Mouse (Mus musculus): ENCODE data around the gene Kcnj6. TPM values are rescaled to one million over a fixed set of nuclear protein-coding genes. Genes with fewer than 3 reads are reported as not detected.

The Kcnj6 gene
- polyA plus RNA-seq, 1 experiment: 9.7 TPM

DNA sequence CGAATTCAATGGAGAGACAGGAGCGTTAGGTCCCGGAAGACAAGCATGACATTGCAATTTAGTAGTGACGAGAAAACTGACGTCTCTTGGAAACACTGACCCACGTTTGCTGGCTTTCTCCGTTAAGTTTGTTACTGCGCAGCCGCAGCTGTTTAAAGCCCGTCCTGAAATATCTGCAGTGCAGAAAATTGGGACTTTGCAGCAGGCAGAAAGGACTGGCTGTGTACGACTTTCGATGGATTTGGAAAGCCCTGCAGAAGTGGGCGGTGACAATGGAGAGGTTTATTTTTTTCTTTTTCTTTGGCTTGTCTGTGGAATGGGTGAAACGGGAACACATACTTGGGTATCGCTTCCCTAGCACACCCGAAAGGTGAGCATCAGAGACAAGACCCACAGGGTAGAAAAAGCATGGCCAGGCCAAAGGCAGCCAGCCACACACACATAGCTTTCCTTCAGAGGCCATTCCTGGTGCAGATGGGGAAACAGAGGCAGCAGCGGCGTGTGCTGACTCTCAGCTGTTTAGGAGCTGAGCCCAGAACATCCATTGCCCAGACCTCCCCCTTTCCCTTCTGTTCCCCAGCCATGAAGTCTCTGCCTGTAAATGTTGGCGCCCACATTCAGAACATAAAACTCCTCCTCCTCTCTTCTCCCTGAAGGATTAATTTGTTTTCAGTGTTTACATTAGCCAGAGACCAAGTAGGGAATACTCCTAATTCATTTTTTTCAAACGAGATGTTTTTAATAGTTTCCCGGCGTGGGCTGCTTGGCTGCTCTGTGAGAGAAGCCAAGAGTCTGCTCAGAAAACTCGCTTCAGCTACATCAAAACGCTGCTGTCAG lies 215.2 kb downstream of the Kcnj6 start:
- Histone ChIP-seq H3K27me3 (ENCODE audit: control insufficient read depth, insufficient read depth, low read length) (no peaks in the 10 kb centered on the region), H3K4me3 (ENCODE audit: control insufficient read depth, low read depth, low read length) (no peak overlapping the region), H3K27ac (ENCODE audit: control insufficient read depth, insufficient read depth, low read depth, low read length) (no peak overlapping the region), H3K4me1 (ENCODE audit: control insufficient read depth, insufficient read depth, low read length) (peaks cover 5% of the 10 kb centered on the region), H3K36me3 (ENCODE audit: control insufficient read depth, insufficient read depth, low read length) (no peaks in the 10 kb centered on the region)
- no peak for TF ChIP-seq POLR2A (IDR thresholded peaks at IDR 0.05; ENCODE audit: control insufficient read depth, low read depth, low read length)
- TF ChIP-seq CTCF (IDR thresholded peaks at IDR 0.05; ENCODE audit: control insufficient read depth, insufficient read depth, insufficient replicate concordance, low read depth, low read length): no peak

DNA sequence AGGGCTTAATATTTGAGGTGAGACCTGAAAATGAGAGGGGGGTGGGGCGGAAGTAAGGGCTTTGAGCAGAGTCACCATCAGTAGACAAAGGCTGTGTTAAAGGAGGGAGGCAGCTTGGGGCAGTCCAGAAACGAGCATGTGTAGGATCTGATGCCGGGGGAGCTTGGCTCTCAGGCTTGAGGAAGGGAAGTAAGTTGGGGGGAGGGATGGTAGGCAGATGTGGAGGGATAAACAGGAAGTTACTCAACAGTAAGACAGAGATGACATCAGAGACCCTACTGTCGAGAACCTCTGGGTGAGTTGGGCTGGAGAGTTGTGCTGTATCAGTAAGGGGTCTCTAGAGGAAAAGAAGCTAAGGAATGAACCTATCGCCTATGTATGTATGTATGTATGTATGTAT lies 223.6 kb downstream of the Kcnj6 start:
- no peak overlapping the region for H3K27ac ChIP-seq (ENCODE audit: control insufficient read depth, insufficient read depth, low read depth, low read length)
- H3K27me3 ChIP-seq (ENCODE audit: control insufficient read depth, insufficient read depth, low read length): no peaks in the 10 kb centered on the region
- no peak overlapping the region for H3K4me3 ChIP-seq (ENCODE audit: control insufficient read depth, low read depth, low read length)
- H3K4me1 ChIP-seq (ENCODE audit: control insufficient read depth, insufficient read depth, low read length): no peaks in the 10 kb centered on the region
- TF ChIP-seq POLR2A (IDR thresholded peaks at IDR 0.05; ENCODE audit: control insufficient read depth, low read depth, low read length): no peak
- TF ChIP-seq CTCF (IDR thresholded peaks at IDR 0.05; ENCODE audit: control insufficient read depth, insufficient read depth, insufficient replicate concordance, low read depth, low read length): no peak
- no peaks in the 10 kb centered on the region for H3K36me3 ChIP-seq (ENCODE audit: control insufficient read depth, insufficient read depth, low read length)

DNA sequence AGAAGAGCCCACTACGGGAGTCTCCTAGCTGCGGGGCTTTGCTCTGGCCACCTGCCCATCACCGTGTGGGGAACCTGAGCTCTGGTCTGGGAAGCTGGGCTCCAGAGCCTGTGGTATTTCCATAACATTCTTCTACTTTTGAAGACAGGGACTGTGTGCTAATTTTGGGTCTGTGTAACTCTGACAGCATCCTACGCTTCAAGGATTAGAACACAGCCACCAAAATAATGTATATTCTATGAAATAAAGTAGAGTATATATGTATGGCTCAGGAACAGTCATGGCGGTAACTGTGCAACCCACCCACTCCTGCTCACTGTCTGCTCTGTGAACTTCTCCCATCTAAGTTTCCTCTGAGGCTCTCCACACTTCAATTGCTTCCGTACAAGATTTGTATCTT lies 229.9 kb downstream of the Kcnj6 start:
- no peaks in the 10 kb centered on the region for H3K4me1 ChIP-seq (ENCODE audit: control insufficient read depth, insufficient read depth, low read length)
- no peaks in the 10 kb centered on the region for H3K36me3 ChIP-seq (ENCODE audit: control insufficient read depth, insufficient read depth, low read length)
- H3K27me3 ChIP-seq (ENCODE audit: control insufficient read depth, insufficient read depth, low read length): no peaks in the 10 kb centered on the region
- TF ChIP-seq CTCF (IDR thresholded peaks at IDR 0.05; ENCODE audit: control insufficient read depth, insufficient read depth, insufficient replicate concordance, low read depth, low read length) (no peak), POLR2A (IDR thresholded peaks at IDR 0.05; ENCODE audit: control insufficient read depth, low read depth, low read length) (no peak)
- no peak overlapping the region for H3K4me3 ChIP-seq (ENCODE audit: control insufficient read depth, low read depth, low read length)
- no peak overlapping the region for H3K27ac ChIP-seq (ENCODE audit: control insufficient read depth, insufficient read depth, low read depth, low read length)

DNA sequence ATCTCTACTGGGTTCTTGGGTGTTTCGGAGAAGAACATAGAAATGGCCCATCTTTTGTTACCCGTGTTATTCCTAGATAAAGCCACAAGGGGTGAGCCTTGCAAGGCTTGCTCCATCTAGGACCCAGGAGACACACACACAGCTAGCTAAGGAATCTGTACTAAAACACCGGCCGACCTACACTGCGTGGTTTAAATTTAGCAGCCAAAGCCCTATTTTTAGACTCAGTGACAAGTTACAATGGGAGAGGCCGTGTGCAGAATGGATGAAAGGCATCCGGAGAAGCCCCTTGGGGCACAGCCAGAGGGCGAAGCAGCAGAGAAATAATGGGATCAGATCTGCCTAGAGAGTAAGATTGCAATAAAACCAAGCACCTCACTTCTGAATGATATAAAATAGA lies 232.4 kb downstream of the Kcnj6 start:
- TF ChIP-seq POLR2A (IDR thresholded peaks at IDR 0.05; ENCODE audit: control insufficient read depth, low read depth, low read length) (no peak), CTCF (IDR thresholded peaks at IDR 0.05; ENCODE audit: control insufficient read depth, insufficient read depth, insufficient replicate concordance, low read depth, low read length) (no peak)
- H3K27me3 ChIP-seq (ENCODE audit: control insufficient read depth, insufficient read depth, low read length): no peaks in the 10 kb centered on the region
- H3K27ac ChIP-seq (ENCODE audit: control insufficient read depth, insufficient read depth, low read depth, low read length): no peak overlapping the region
- no peaks in the 10 kb centered on the region for H3K36me3 ChIP-seq (ENCODE audit: control insufficient read depth, insufficient read depth, low read length)
- no peak overlapping the region for H3K4me3 ChIP-seq (ENCODE audit: control insufficient read depth, low read depth, low read length)
- H3K4me1 ChIP-seq (ENCODE audit: control insufficient read depth, insufficient read depth, low read length): no peaks in the 10 kb centered on the region; the same call in 1 of the 2 replicates

DNA sequence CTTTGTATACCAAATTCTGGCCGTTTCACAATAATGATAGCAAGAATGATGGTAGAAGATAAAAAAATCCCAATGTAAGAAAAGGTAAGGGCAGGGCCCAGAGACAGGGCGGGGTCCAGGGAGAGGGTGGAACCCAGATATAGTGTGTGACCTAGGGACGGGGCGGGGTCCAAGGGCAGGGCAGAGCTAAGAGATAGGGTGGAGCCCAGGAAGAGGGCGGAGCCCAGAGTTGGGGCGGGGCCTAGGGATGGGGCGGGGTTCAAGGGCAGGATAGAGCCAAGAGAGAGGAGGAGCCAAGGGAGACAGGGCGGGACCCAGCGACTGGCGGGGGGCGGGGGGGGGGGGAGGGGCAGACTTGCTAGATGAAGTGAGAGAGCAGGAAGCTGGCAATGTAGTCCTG lies 236.8 kb downstream of the Kcnj6 start:
- Histone ChIP-seq H3K4me1 (ENCODE audit: control insufficient read depth, insufficient read depth, low read length) (no peaks in the 10 kb centered on the region; the same call in 1 of the 2 replicates), H3K27me3 (ENCODE audit: control insufficient read depth, insufficient read depth, low read length) (no peaks in the 10 kb centered on the region), H3K27ac (ENCODE audit: control insufficient read depth, insufficient read depth, low read depth, low read length) (no peak overlapping the region), H3K4me3 (ENCODE audit: control insufficient read depth, low read depth, low read length) (no peak overlapping the region), H3K36me3 (ENCODE audit: control insufficient read depth, insufficient read depth, low read length) (no peaks in the 10 kb centered on the region)
- TF ChIP-seq CTCF (IDR thresholded peaks at IDR 0.05; ENCODE audit: control insufficient read depth, insufficient read depth, insufficient replicate concordance, low read depth, low read length): no peak
- no peak for TF ChIP-seq POLR2A (IDR thresholded peaks at IDR 0.05; ENCODE audit: control insufficient read depth, low read depth, low read length)

DNA sequence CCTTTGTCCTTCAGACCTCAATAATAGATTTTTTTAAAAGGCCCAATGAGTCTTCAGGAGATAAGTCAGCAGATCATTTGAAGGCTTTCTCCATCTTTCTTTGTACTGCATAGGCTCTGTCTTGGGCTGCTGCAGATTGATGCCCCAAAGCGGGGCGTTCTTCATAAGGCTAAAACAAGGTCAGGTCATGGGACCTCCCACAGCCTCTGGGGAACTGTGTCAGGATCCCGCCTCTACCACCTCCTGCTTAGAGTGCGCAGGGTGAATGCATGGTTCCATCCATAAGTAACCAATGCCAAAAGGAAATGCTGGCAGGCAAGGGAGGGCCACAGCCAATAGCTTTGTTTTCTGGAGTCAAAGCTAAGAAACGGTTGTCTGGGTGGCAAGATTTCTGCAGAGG lies 237.7 kb downstream of the Kcnj6 start:
- Histone ChIP-seq H3K36me3 (ENCODE audit: control insufficient read depth, insufficient read depth, low read length) (no peaks in the 10 kb centered on the region), H3K4me1 (ENCODE audit: control insufficient read depth, insufficient read depth, low read length) (no peaks in the 10 kb centered on the region; the same call in 1 of the 2 replicates), H3K27me3 (ENCODE audit: control insufficient read depth, insufficient read depth, low read length) (no peaks in the 10 kb centered on the region), H3K27ac (ENCODE audit: control insufficient read depth, insufficient read depth, low read depth, low read length) (no peak overlapping the region), H3K4me3 (ENCODE audit: control insufficient read depth, low read depth, low read length) (no peak overlapping the region)
- TF ChIP-seq POLR2A (IDR thresholded peaks at IDR 0.05; ENCODE audit: control insufficient read depth, low read depth, low read length) (no peak), CTCF (IDR thresholded peaks at IDR 0.05; ENCODE audit: control insufficient read depth, insufficient read depth, insufficient replicate concordance, low read depth, low read length) (no peak)

DNA sequence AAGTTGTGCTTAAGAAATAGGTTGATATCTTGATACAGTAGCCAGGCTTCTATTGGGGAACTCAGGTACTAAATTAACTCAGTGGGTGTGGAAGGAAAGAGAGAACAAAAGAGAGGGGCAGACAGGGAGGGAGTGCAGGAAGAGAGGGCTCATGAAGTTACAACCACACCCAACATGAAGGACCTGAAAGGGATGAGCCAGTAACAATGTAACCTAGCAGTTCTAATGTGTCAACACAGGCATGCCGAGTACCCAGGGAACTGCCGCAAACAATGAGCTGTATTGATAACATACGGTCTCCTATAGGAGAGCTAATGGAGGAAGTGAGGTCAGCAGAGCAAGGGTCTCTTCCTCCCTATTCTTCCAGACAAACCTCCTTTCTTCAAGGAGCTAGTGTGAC lies 238.9 kb downstream of the Kcnj6 start:
- Histone ChIP-seq H3K36me3 (ENCODE audit: control insufficient read depth, insufficient read depth, low read length) (no peaks in the 10 kb centered on the region), H3K27ac (ENCODE audit: control insufficient read depth, insufficient read depth, low read depth, low read length) (no peak overlapping the region)
- no peak for TF ChIP-seq CTCF (IDR thresholded peaks at IDR 0.05; ENCODE audit: control insufficient read depth, insufficient read depth, insufficient replicate concordance, low read depth, low read length)
- no peak for TF ChIP-seq POLR2A (IDR thresholded peaks at IDR 0.05; ENCODE audit: control insufficient read depth, low read depth, low read length)

More for the DNA sequence above, 238.9 kb downstream of the Kcnj6 start:
- no peaks in the 10 kb centered on the region for H3K27me3 ChIP-seq (ENCODE audit: control insufficient read depth, insufficient read depth, low read length)
- H3K4me1 ChIP-seq (ENCODE audit: control insufficient read depth, insufficient read depth, low read length): no peaks in the 10 kb centered on the region; the same call in 1 of the 2 replicates
- no peak overlapping the region for H3K4me3 ChIP-seq (ENCODE audit: control insufficient read depth, low read depth, low read length)
